Mouse (Mus musculus): Measurements from ENCODE around the gene Olfr1369-ps1. TPM values are rescaled to one million over a fixed set of nuclear protein-coding genes. Genes with fewer than 3 reads are reported as not detected.

Gene Olfr1369-ps1
- polyA plus RNA-seq, 1 experiment from 2014 or later = not detected

DNA sequence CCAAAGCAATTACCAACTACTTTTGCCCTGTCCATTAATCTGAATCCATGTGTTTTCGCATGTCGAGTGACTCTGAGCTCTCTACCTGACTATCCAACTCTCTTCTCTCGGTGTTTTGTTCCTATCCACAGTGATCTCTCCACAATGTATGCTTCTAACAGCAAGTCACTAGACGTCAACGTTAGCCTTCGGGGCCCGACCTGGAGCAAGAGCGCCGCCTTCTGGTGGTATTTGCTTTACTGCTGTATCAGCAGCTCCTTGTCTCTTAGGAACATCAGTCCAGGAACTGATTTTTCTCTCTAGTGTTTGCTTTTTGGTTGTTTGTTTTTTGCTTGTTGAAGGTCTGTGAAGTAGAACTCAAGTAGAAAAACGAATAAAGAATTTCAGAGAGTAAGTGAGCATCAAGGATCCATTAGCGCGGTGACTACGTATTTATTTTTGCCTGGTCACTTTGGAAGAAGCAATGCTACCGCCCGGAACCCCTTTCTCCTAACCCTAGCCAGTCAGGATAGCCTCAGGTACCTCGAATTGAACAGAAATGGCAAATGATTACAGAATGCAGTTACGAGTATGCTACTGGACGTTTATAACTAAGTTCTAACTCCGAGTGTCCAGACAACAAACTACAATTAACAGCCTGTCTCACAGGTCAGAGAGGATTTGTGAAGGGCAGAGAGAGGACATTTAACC is 47.6 kb downstream of the Olfr1369-ps1 start:
- Histone ChIP-seq H3K9me3 (no peaks in the 10 kb centered on the region), H3K27me3 (no peaks in the 10 kb centered on the region), H3K9ac (replicated peaks) (peak overlapping the region; percentile 56), H3K4me1 (replicated peaks) (peaks cover 3% of the 10 kb centered on the region; the same call in 1 of the 2 replicates), H3K4me2 (peak overlapping the region; percentile 92), H3K36me3 (no peaks in the 10 kb centered on the region), H3K27ac (no peak overlapping the region), H3K4me3 (replicated peaks) (peak overlapping the region; percentile 53)
- under 1% methylated on average over 19 of the region's 19 CpGs for WGBS
- ATAC-seq (ENCODE audit: insufficient number of reproducible peaks, insufficient read depth, low FRiP score, low TSS enrichment, low read depth) = no peak

- Histone ChIP-seq H3K27me3 (no peaks in the 10 kb centered on the region), H3K9ac (replicated peaks) (peak overlapping the region; percentile 56), H3K4me1 (replicated peaks) (peaks cover 3% of the 10 kb centered on the region; the same call in 1 of the 2 replicates), H3K4me3 (replicated peaks) (peak overlapping the region; percentile 53), H3K27ac (no peak overlapping the region), H3K36me3 (no peaks in the 10 kb centered on the region), H3K4me2 (peak overlapping the region; percentile 92), H3K9me3 (no peaks in the 10 kb centered on the region)
- 0% methylated on average over 15 of the region's 15 CpGs for WGBS
- no peak for ATAC-seq (ENCODE audit: insufficient number of reproducible peaks, insufficient read depth, low FRiP score, low TSS enrichment, low read depth)
These were observed 48.2 kb downstream of the Olfr1369-ps1 start for GRCm38 (mm10) chr13:21159475-21159819.

GRCm38 (mm10) chr13:21160041-21160511 is 48.8 kb downstream of the Olfr1369-ps1 start:
- peak; percentile 38 for ATAC-seq (ENCODE audit: insufficient number of reproducible peaks, insufficient read depth, low FRiP score, low TSS enrichment, low read depth)
- peak overlapping the region; percentile 53 for H3K4me3 ChIP-seq (replicated peaks)
- peak overlapping the region; percentile 92 for H3K4me2 ChIP-seq
- peaks cover 3% of the 10 kb centered on the region; the same call in 1 of the 2 replicates for H3K4me1 ChIP-seq (replicated peaks)
- H3K9me3 ChIP-seq = no peaks in the 10 kb centered on the region
- no peaks in the 10 kb centered on the region for H3K36me3 ChIP-seq
- no peak overlapping the region for H3K27ac ChIP-seq
- peak overlapping the region; percentile 56 for H3K9ac ChIP-seq (replicated peaks)
- no peaks in the 10 kb centered on the region for H3K27me3 ChIP-seq
- under 1% methylated on average over 16 of the region's 16 CpGs for WGBS

GRCm38 (mm10) chr13:21160657-21161590 is 49.6 kb downstream of the Olfr1369-ps1 start:
- under 1% methylated on average over 32 of the region's 32 CpGs for WGBS
- Histone ChIP-seq H3K27ac (no peak overlapping the region), H3K4me3 (replicated peaks) (peak overlapping the region; percentile 53)

DNA sequence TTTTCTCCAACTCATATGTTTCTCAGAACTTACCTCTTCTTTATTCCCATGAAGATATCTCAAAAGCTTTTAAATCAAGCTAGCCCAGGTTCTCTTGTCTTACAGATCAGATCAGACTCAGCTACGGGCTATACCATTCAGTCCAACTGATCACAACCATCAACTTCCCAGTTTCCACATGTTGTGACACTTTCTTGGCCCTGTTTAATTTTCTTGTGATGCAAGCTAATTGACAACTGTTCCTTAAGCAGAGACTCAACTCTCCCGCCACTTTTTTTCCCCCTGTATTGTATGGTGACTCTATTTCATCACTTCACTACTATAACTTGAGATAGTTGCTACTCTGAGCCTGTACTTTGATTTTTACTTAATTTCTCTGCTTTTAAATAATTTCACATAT is 50.3 kb downstream of the Olfr1369-ps1 start:
- ATAC-seq (ENCODE audit: insufficient number of reproducible peaks, insufficient read depth, low FRiP score, low TSS enrichment, low read depth) = no peak
- Histone ChIP-seq H3K27ac (no peak overlapping the region), H3K9me3 (no peaks in the 10 kb centered on the region), H3K4me2 (peak overlapping the region; percentile 92), H3K4me3 (replicated peaks) (peak overlapping the region; percentile 53), H3K9ac (replicated peaks) (no peak overlapping the region), H3K36me3 (no peaks in the 10 kb centered on the region), H3K27me3 (peaks cover 5% of the 10 kb centered on the region; the same call in 1 of the 2 replicates), H3K4me1 (replicated peaks) (peaks cover 3% of the 10 kb centered on the region; the same call in 1 of the 2 replicates)
- 56% methylated on average over 2 of the region's 2 CpGs for WGBS

More at GRCm38 (mm10) chr13:21160657-21161590, 49.6 kb downstream of the Olfr1369-ps1 start:
- H3K36me3 ChIP-seq = no peaks in the 10 kb centered on the region
- peaks cover 3% of the 10 kb centered on the region; the same call in 1 of the 2 replicates for H3K4me1 ChIP-seq (replicated peaks)
- ATAC-seq (ENCODE audit: insufficient number of reproducible peaks, insufficient read depth, low FRiP score, low TSS enrichment, low read depth) = peak; percentile 71
- no peaks in the 10 kb centered on the region for H3K9me3 ChIP-seq
- H3K4me2 ChIP-seq = peak overlapping the region; percentile 92
- peaks cover 5% of the 10 kb centered on the region; the same call in 1 of the 2 replicates for H3K27me3 ChIP-seq
- no peak overlapping the region for H3K9ac ChIP-seq (replicated peaks)

DNA sequence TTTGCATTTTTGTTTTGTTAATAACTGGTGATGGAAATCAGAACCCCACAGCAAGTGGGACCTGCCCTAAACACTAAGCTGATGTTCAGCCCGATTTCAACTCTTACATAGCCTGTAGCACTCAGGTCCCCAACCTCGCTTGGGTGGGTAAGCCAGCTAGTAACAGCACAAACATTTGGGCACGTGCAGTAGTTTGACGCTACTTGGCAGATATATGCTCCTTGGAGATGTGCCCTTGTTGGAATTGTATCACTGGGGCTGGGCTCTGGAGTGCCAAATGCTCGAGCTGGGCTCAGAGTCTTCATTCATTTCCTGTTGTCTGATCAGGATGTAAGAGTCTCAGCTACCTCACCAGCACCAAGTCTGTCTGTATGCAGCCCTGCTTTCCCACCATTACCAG is 51.3 kb downstream of the Olfr1369-ps1 start:
- no peaks in the 10 kb centered on the region for H3K9me3 ChIP-seq
- no peak overlapping the region for H3K4me3 ChIP-seq (replicated peaks)
- no peak for ATAC-seq (ENCODE audit: insufficient number of reproducible peaks, insufficient read depth, low FRiP score, low TSS enrichment, low read depth)
- H3K27me3 ChIP-seq = peaks cover 5% of the 10 kb centered on the region; the same call in 1 of the 2 replicates
- no peak overlapping the region for H3K4me2 ChIP-seq
- H3K9ac ChIP-seq (replicated peaks) = no peak overlapping the region
- H3K4me1 ChIP-seq (replicated peaks) = peaks cover 3% of the 10 kb centered on the region; the same call in 1 of the 2 replicates
- 63% methylated on average over 5 of the region's 5 CpGs for WGBS
- H3K36me3 ChIP-seq = no peaks in the 10 kb centered on the region
- H3K27ac ChIP-seq = no peak overlapping the region

GRCm38 (mm10) chr13:21166936-21167909 is 55.9 kb downstream of the Olfr1369-ps1 start:
- Histone ChIP-seq H3K9ac (replicated peaks) (peak overlapping the region; percentile 49), H3K27me3 (peaks cover 5% of the 10 kb centered on the region; the same call in 1 of the 2 replicates), H3K36me3 (no peaks in the 10 kb centered on the region), H3K27ac (no peak overlapping the region), H3K9me3 (no peaks in the 10 kb centered on the region), H3K4me3 (replicated peaks) (peak overlapping the region; percentile 54), H3K4me2 (peak overlapping the region; percentile 87), H3K4me1 (replicated peaks) (peaks cover 6% of the 10 kb centered on the region)
- ATAC-seq (ENCODE audit: insufficient number of reproducible peaks, insufficient read depth, low FRiP score, low TSS enrichment, low read depth) = no peak
- WGBS = under 1% methylated on average over 27 of the region's 27 CpGs

DNA sequence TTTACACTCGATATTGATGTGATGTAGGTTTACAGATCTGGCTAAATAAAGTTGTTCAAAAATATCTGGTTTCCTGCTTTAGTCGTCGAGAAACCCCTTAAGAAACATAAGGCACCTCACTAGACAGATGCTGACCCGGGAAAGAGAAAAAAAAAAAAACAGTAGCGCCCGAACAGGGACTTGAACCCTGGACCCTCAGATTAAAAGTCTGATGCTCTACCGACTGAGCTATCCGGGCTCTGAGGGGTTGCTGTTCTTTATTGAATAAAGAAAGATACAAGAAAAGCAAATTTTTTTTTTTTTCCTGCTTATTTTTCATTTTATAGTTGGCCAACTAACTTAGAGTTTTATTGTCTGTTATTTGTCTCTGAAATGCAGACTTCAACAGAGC is 56.6 kb downstream of the Olfr1369-ps1 start:
- H3K4me2 ChIP-seq = peak overlapping the region; percentile 87
- WGBS = 1% methylated on average over 8 of the region's 8 CpGs
- no peaks in the 10 kb centered on the region for H3K36me3 ChIP-seq
- H3K27me3 ChIP-seq = peaks cover 5% of the 10 kb centered on the region; the same call in 1 of the 2 replicates
- H3K9ac ChIP-seq (replicated peaks) = no peak overlapping the region
- no peaks in the 10 kb centered on the region for H3K9me3 ChIP-seq
- no peak for ATAC-seq (ENCODE audit: insufficient number of reproducible peaks, insufficient read depth, low FRiP score, low TSS enrichment, low read depth)
- H3K4me3 ChIP-seq (replicated peaks) = peak overlapping the region; percentile 54
- H3K27ac ChIP-seq = no peak overlapping the region
- peaks cover 6% of the 10 kb centered on the region for H3K4me1 ChIP-seq (replicated peaks)

GRCm38 (mm10) chr13:21168371-21169011 is 57.2 kb downstream of the Olfr1369-ps1 start:
- no peak for ATAC-seq (ENCODE audit: insufficient number of reproducible peaks, insufficient read depth, low FRiP score, low TSS enrichment, low read depth)
- peak overlapping the region; percentile 17; the same call in 1 of the 2 replicates for H3K27ac ChIP-seq
- WGBS = under 1% methylated on average over 16 of the region's 16 CpGs
- peak overlapping the region; percentile 54 for H3K4me3 ChIP-seq (replicated peaks)
- no peaks in the 10 kb centered on the region for H3K9me3 ChIP-seq
- peaks cover 6% of the 10 kb centered on the region for H3K4me1 ChIP-seq (replicated peaks)
- peaks cover 5% of the 10 kb centered on the region; the same call in 1 of the 2 replicates for H3K27me3 ChIP-seq
- peak overlapping the region; percentile 87 for H3K4me2 ChIP-seq
- no peaks in the 10 kb centered on the region for H3K36me3 ChIP-seq
- H3K9ac ChIP-seq (replicated peaks) = peak overlapping the region; percentile 47
